Mouse (Mus musculus): ENCODE data around the gene A830005F24Rik. TPM values are rescaled to one million over a fixed set of nuclear protein-coding genes. Genes with fewer than 3 reads are reported as not detected.

A830005F24Rik gene
- total RNA-seq, 2 experiments from 2014 or later: 1.1 to 3.5 TPM

GRCm38 (mm10) chr13:48544391-48544790, 31.0 kb downstream of the A830005F24Rik start:
- no peak for ATAC-seq (replicated peaks; ENCODE audit: poor library complexity, severe bottlenecking)

- no peak for ATAC-seq (replicated peaks; ENCODE audit: poor library complexity, severe bottlenecking)
Observed at GRCm38 (mm10) chr13:48544867-48545266, 31.5 kb downstream of the A830005F24Rik start.

GRCm38 (mm10) chr13:48545476-48546281, 32.3 kb downstream of the A830005F24Rik start:
- peak; percentile 77 for ATAC-seq (replicated peaks; ENCODE audit: poor library complexity, severe bottlenecking)

GRCm38 (mm10) chr13:48546330-48546917, 33.1 kb downstream of the A830005F24Rik start:
- peak; percentile 88 for ATAC-seq (replicated peaks; ENCODE audit: poor library complexity, severe bottlenecking)

- ATAC-seq (replicated peaks; ENCODE audit: poor library complexity, severe bottlenecking): no peak
Observed at GRCm38 (mm10) chr13:48547623-48548022, 34.3 kb downstream of the A830005F24Rik start.

GRCm38 (mm10) chr13:48548296-48548695, 34.9 kb downstream of the A830005F24Rik start:
- ATAC-seq (replicated peaks; ENCODE audit: poor library complexity, severe bottlenecking): no peak

- peak; percentile 70 for ATAC-seq (replicated peaks; ENCODE audit: poor library complexity, severe bottlenecking)
Observed at GRCm38 (mm10) chr13:48552181-48553090, 39.1 kb downstream of the A830005F24Rik start.

GRCm38 (mm10) chr13:48553511-48553910, 40.1 kb downstream of the A830005F24Rik start:
- no peak for ATAC-seq (replicated peaks; ENCODE audit: poor library complexity, severe bottlenecking)

- no peak for ATAC-seq (replicated peaks; ENCODE audit: poor library complexity, severe bottlenecking)
Observed at GRCm38 (mm10) chr13:48554552-48554951, 41.2 kb downstream of the A830005F24Rik start.

GRCm38 (mm10) chr13:48555976-48556375, 42.6 kb downstream of the A830005F24Rik start:
- peak; percentile 47 for ATAC-seq (replicated peaks; ENCODE audit: poor library complexity, severe bottlenecking)

- ATAC-seq (replicated peaks; ENCODE audit: poor library complexity, severe bottlenecking): no peak
Observed at GRCm38 (mm10) chr13:48561481-48561880, 48.1 kb downstream of the A830005F24Rik start.

GRCm38 (mm10) chr13:48562336-48562735, 49.0 kb downstream of the A830005F24Rik start:
- no peak for ATAC-seq (replicated peaks; ENCODE audit: poor library complexity, severe bottlenecking)

Other genes starting within 250 kb of the A830005F24Rik start
- gene Zfp169, start 119 bp upstream of the A830005F24Rik start, total RNA-seq (2014; fragmentation: Nextera tagmentation): 16.2 and 18.7 TPM in 2 replicates
- 8.4 and 11.0 TPM in 2 replicates for gene Zfp169, start 119 bp upstream of the A830005F24Rik start, total RNA-seq (2017)
- 3.2 TPM in 1 of 2 replicates, not detected in the other for gene Ptpdc1, start 112.1 kb downstream of the A830005F24Rik start, total RNA-seq (2014; fragmentation: Nextera tagmentation)
- gene Ptpdc1, start 112.1 kb downstream of the A830005F24Rik start, total RNA-seq (2017): 0.82 and 1.1 TPM in 2 replicates
- gene Barx1, start 149.4 kb downstream of the A830005F24Rik start, total RNA-seq (2014; fragmentation: Nextera tagmentation): not detected in 2 replicates
- not detected in 2 replicates for gene Barx1, start 149.4 kb downstream of the A830005F24Rik start, total RNA-seq (2017)

Measured in granulocyte monocyte progenitor cell, adult 5-6 weeks (primary cell).